Mouse (Mus musculus) heart, embryonic 15.5 days (tissue): ENCODE data around the gene Pdhx. TPM values are rescaled to one million over a fixed set of nuclear protein-coding genes. Genes with fewer than 3 reads are reported as not detected.

Source experiments
- ATAC-seq: fragments of 200-750 bp; cut with Nextera tagmentation; replicated peaks from 2 replicates; pipeline ENCODE4 v1.8.0; 2017; ENCODE audit warnings: low read depth, moderate TSS enrichment; ENCODE audit not compliant: insufficient number of reproducible peaks, insufficient read depth, low FRiP score
- H3K27ac ChIP-seq: fragments of 300-500 bp; sonication (generic); 2 replicates; pipeline ENCODE4 v1.5.1; 2015; ENCODE audit warnings: mild to moderate bottlenecking, inconsistent platforms
- H3K27me3 ChIP-seq: fragments of 300-500 bp; sonication (generic); 2 replicates; pipeline ENCODE4 v1.6.1; 2015; ENCODE audit warnings: inconsistent platforms
- H3K36me3 ChIP-seq: fragments of 300-500 bp; sonication (generic); 2 replicates; pipeline ENCODE4 v1.6.1; 2015; ENCODE audit warnings: mild to moderate bottlenecking, inconsistent platforms
- H3K4me1 ChIP-seq: fragments of 300-500 bp; sonication (generic); replicated peaks from 2 replicates; pipeline ENCODE4 v1.6.1; 2015; ENCODE audit warnings: inconsistent platforms
- H3K4me2 ChIP-seq: fragments of 300-500 bp; sonication (generic); 2 replicates; pipeline ENCODE4 v1.6.1; 2015; ENCODE audit warnings: inconsistent platforms, mild to moderate bottlenecking, moderate library complexity
- H3K4me3 ChIP-seq: fragments of 300-500 bp; sonication (generic); 2 replicates; pipeline ENCODE4 v1.5.1; 2015; ENCODE audit warnings: mild to moderate bottlenecking, inconsistent platforms
- H3K9ac ChIP-seq: fragments of 300-500 bp; sonication (generic); 2 replicates; pipeline ENCODE4 v1.6.1; 2015; ENCODE audit warnings: mild to moderate bottlenecking, inconsistent platforms
- H3K9me3 ChIP-seq: fragments of 300-500 bp; sonication (generic); replicated peaks from 2 replicates; pipeline ENCODE4 v1.6.1; 2016; ENCODE audit warnings: inconsistent platforms
- WGBS: fragments of 180-500 bp; shearing (Covaris S2); methylation state at CpG from one replicate; pipeline ENCODE4 v1.1.7; 2015; ENCODE audit warnings: mixed read lengths; 5-methylcytosine and 5-hydroxymethylcytosine counted together
- polyA plus RNA-seq: library from polyadenylated mRNA; unstranded; fragments of >200 nt; fragmentation: Nextera tagmentation; extraction: Ambion mirVana; gene quantifications from 2 replicates; pipeline ENCODE4 v1.2.1, GENCODE M21; 2015

Gene Pdhx
- polyA plus RNA-seq, 1 experiment from 2014 or later: 64.2 TPM

DNA sequence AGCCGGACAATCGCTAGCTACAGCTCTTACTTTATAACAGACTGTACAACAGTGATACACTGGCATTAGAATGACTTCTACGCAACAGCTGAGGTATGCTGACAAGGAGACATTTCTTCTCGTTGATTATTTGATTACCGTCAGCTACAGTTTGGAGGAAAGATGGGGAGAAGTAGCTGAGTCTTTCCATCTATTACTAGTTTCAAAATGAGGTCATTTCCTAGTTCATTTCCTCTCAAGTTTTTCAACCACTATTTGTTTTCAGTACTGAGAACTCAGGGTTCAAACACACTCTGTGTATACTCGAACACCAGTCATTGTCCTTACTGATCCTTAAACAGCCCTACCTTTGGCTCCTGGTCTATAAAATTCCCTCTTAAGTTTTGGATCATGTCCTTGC is 17.5 kb downstream of the Pdhx start:
- ATAC-seq: no peak
- Histone ChIP-seq H3K36me3 (no peaks in the 10 kb centered on the region; the same call in 1 of the 2 replicates), H3K4me3 (no peak overlapping the region), H3K4me1 (peaks cover 2% of the 10 kb centered on the region; the same call in 1 of the 2 replicates), H3K9ac (no peak overlapping the region), H3K27ac (no peak overlapping the region), H3K27me3 (no peaks in the 10 kb centered on the region), H3K4me2 (no peak overlapping the region), H3K9me3 (no peaks in the 10 kb centered on the region)
- 82% methylated on average over 6 of the region's 6 CpGs for WGBS

DNA sequence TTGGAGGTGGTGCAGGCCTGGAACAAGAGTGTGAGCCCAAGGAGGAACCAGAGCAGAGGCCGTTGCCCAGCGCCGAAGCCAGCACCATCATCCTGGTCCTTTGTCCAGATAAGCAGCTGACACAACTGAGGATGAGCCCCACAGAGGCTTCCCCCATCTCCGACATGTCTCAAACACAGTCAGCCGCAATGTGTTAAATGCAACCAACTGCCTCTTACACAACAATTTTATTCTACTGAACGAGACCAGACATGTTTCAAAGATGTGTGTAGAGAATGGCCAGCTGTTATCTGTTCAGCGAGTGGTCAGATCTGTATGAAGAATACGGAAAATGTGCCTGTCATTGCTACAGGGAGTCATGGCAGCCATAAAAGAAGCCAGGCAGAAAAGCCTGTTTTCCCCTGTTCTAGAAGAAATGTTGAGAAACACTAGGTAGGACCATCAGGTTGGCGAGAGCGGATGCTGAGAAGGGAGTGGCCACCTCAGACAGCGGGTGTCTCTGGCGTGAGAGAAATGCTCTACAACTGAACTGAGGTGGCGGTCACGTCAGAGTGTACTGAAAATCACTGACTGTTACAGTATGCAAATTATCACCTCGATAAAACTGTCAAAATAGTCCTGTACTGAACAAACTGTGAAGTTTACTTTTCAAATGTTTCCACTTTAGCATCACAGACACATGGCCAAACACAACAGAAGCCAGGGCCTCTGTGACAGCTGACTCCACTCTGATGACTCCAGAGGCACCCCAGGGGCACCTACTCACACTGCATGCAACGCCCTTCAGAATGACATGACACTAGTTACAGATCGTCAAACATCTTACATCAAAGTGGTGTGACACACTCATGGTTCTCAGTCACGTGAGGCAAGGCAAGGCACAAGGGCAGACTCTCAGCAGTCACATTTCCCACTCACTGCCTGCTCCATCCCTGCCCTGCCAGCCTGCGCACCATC is 21.1 kb downstream of the Pdhx start:
- Histone ChIP-seq H3K27me3 (no peaks in the 10 kb centered on the region), H3K9me3 (no peaks in the 10 kb centered on the region), H3K4me3 (no peak overlapping the region), H3K27ac (no peak overlapping the region), H3K36me3 (no peaks in the 10 kb centered on the region), H3K4me1 (0 out of 2 replicates have a peak, but pooled peaks cover 2% of the 10 kb centered on the region), H3K9ac (no peak overlapping the region), H3K4me2 (no peak overlapping the region)
- 75% methylated on average over 19 of the region's 19 CpGs for WGBS
- no peak for ATAC-seq

DNA sequence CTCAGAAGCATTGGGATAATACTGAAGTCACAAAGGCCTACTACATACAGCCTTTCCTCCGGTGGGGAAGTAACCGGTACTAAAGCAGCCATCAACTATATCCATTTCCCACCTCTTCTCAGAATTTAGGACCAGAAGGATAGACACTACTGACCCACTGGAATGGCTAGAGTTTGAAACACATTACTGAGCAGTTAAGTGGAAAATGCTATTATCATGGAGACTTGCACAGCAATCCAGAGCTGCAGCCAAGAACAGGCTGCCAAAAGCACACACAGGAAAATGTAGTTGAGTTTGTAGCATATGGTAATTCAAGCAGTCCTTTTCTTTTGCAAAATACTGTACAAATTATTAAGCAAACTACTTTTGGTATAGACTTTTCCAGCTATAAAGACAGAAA is 28.0 kb downstream of the Pdhx start:
- Histone ChIP-seq H3K4me3 (no peak overlapping the region), H3K4me1 (no peaks in the 10 kb centered on the region), H3K9ac (no peak overlapping the region), H3K27ac (no peak overlapping the region), H3K36me3 (peaks cover 7% of the 10 kb centered on the region; the same call in 1 of the 2 replicates), H3K9me3 (no peaks in the 10 kb centered on the region), H3K4me2 (no peak overlapping the region), H3K27me3 (no peaks in the 10 kb centered on the region)
- 96% methylated on average over 2 of the region's 2 CpGs for WGBS
- ATAC-seq: no peak

DNA sequence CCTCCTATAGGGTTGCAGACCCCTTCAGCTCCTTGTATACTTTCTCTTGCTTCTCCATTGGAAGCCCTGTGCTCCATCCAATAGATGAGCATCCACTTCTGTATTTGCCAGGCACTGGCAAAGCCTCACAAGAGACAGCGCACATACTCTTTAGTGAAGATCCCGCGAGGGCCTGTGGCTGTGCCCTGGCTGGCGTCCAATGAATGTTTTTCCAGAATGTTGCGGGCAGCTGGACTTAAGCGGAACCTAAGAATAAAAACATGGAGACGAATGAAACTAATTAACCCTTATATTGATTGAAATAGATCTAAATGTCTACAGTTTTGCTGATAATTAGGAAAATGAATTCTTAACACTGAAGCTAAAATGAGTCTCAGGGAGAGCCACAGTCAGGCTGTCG is 32.4 kb downstream of the Pdhx start:
- no peak for ATAC-seq
- Histone ChIP-seq H3K9me3 (no peaks in the 10 kb centered on the region), H3K36me3 (0 out of 2 replicates have a peak, but pooled peaks cover 9% of the 10 kb centered on the region), H3K9ac (no peak overlapping the region), H3K4me2 (no peak overlapping the region), H3K4me3 (no peak overlapping the region), H3K4me1 (no peaks in the 10 kb centered on the region), H3K27ac (no peak overlapping the region), H3K27me3 (no peaks in the 10 kb centered on the region)
- 56% methylated on average over 8 of the region's 8 CpGs for WGBS

DNA sequence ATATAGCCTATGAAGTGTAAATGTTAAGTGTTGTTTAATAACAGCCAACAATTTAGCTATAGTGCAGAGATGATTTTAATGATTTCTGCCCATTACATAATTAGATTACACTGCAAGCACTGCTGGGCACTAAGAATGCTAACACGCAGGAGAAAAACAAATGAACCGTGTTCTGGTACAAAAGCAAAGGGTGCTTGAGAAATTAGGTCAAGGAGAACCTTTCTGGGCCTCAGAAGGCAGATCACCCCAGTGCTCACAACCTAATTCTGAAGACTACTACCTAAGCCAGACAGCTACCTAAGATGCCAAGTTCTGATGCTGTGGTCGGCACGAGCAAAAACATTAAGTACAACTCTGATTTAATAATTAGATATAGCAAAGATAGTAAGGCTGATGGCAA is 35.5 kb downstream of the Pdhx start:
- no peak overlapping the region for H3K4me3 ChIP-seq
- no peak for ATAC-seq
- peaks cover 11% of the 10 kb centered on the region; the same call in 1 of the 2 replicates for H3K36me3 ChIP-seq
- H3K27ac ChIP-seq: no peak overlapping the region
- no peak overlapping the region for H3K4me2 ChIP-seq
- no peaks in the 10 kb centered on the region for H3K4me1 ChIP-seq
- no peak overlapping the region for H3K9ac ChIP-seq
- H3K27me3 ChIP-seq: no peaks in the 10 kb centered on the region
- 89% methylated on average over 4 of the region's 4 CpGs for WGBS
- H3K9me3 ChIP-seq: no peaks in the 10 kb centered on the region

DNA sequence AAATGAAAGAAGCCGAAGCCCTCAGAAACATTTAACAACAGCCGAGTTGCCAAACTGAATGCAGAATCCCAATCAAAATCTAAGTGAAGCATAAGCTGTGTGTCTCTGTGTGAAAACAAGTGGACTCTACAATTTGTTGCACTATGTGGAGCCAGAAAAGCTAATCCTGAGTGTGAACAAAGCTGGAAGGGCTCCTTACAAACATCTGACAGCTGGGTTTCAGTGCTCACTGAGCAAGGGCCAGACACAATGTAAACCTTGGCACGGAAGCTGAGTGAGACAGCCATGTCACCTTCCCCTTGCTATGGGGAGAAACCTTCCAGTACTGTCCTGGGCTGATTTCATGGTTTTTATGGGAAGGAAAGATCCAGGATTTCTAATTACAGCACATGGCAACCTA is 50.6 kb downstream of the Pdhx start:
- Histone ChIP-seq H3K4me3 (no peak overlapping the region), H3K36me3 (peaks cover 8% of the 10 kb centered on the region; the same call in 1 of the 2 replicates), H3K27ac (no peak overlapping the region), H3K4me2 (no peak overlapping the region), H3K4me1 (no peaks in the 10 kb centered on the region), H3K27me3 (no peaks in the 10 kb centered on the region), H3K9ac (no peak overlapping the region), H3K9me3 (no peaks in the 10 kb centered on the region)
- WGBS: 91% methylated on average over 3 of the region's 3 CpGs
- ATAC-seq: no peak

DNA sequence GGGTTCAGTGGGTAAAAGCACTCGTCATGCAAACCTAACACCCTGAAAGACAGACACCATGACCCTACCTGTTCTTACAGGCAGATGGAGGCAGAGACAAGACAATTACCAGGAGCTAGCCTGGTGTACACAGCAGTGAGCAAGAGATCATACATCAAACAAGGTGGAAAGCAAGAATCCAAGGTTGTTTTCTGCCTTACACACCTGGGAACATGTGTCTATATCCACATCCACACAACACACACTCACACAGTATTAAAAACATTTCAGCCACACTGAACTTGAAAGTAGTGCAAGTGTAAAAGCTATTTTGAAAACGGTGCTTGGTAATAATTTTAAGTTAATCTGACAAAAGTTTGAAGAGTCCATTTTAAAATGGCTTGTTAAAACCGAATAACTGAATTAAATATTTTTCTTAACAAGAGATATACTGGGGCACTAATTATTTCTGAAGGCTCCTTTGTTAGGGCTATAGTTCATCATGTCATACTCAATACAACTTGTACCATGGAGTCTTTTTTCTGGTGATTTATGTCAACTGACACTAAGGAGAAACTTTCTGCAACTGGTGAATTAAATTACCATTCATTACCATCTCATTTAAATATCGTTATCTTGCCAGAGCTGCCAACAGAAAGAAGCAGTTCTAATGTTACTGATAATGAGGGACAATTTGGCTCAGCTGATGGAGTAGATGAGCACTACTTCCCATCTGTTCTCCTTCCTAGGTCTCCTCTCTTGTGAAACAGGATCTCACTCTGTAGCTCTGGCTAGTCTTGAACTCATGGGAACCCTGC is 52.9 kb downstream of the Pdhx start:
- H3K9ac ChIP-seq: no peak overlapping the region
- H3K4me3 ChIP-seq: no peak overlapping the region
- H3K4me2 ChIP-seq: no peak overlapping the region
- H3K27ac ChIP-seq: no peak overlapping the region
- 83% methylated on average over 4 of the region's 4 CpGs for WGBS
- no peaks in the 10 kb centered on the region for H3K27me3 ChIP-seq
- H3K36me3 ChIP-seq: 0 out of 2 replicates have a peak, but pooled peaks cover 4% of the 10 kb centered on the region
- H3K9me3 ChIP-seq: no peaks in the 10 kb centered on the region
- ATAC-seq: no peak
- H3K4me1 ChIP-seq: no peaks in the 10 kb centered on the region

DNA sequence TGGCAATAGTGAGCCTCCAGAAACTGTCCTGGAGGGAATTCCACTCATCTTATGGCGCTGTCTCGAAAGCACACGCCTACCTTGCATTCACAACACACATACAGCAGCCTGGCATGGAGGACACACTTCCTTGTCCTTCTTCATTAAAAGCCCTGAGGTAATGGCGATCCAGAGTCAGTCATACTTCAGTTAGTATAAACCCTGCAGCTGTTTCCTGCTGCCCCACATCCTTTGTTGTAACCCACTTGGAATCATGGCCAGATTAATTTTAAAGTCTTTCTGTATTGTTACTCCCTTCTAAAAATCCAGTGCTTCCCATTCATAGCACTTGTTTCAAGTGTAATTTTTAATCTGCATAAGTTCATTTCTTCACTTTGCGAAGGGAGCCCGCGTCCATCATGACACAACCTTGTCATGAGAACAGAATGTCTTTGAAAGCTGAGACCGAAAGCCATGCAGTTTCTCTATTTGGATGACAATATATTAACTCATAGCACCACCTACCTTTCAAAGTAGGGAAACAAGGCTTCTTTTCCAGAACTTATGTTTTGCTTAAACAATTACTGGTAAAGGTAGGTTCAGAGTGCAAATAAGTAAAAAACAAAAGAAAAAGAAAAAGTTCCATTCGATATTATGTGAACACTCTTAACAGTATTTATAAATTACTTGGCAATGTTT is 54.4 kb downstream of the Pdhx start:
- 68% methylated on average over 9 of the region's 9 CpGs for WGBS
- Histone ChIP-seq H3K4me1 (no peaks in the 10 kb centered on the region), H3K27ac (no peak overlapping the region), H3K9ac (no peak overlapping the region), H3K4me3 (no peak overlapping the region), H3K27me3 (no peaks in the 10 kb centered on the region), H3K36me3 (0 out of 2 replicates have a peak, but pooled peaks cover 4% of the 10 kb centered on the region), H3K9me3 (no peaks in the 10 kb centered on the region), H3K4me2 (no peak overlapping the region)
- ATAC-seq: no peak

DNA sequence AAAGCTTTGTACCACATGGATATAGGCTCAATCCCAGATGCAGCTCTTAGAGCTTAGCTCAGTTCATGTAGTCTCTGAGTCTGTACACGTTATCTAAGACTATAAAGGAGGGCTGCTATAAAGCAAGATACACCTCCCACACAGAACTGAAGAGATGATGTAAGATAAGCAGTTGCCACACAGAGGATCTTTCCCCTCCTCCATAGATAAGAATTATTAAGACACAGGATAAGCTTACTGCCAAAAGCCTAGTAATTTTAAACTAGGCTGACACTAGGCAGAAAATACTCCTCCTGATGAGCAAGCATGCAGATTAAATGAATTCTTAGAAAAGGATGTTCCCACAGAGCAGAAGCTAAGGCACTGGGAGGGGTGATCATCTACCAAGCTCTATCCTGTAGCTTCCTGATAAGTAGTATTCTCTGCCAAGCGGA is 55.9 kb downstream of the Pdhx start:
- Histone ChIP-seq H3K27ac (no peak overlapping the region), H3K4me3 (no peak overlapping the region), H3K9me3 (no peaks in the 10 kb centered on the region), H3K36me3 (0 out of 2 replicates have a peak, but pooled peaks cover 4% of the 10 kb centered on the region), H3K27me3 (no peaks in the 10 kb centered on the region), H3K4me1 (no peaks in the 10 kb centered on the region), H3K9ac (no peak overlapping the region), H3K4me2 (no peak overlapping the region)
- no peak for ATAC-seq
- 57% methylated on average over 2 of the region's 2 CpGs for WGBS

DNA sequence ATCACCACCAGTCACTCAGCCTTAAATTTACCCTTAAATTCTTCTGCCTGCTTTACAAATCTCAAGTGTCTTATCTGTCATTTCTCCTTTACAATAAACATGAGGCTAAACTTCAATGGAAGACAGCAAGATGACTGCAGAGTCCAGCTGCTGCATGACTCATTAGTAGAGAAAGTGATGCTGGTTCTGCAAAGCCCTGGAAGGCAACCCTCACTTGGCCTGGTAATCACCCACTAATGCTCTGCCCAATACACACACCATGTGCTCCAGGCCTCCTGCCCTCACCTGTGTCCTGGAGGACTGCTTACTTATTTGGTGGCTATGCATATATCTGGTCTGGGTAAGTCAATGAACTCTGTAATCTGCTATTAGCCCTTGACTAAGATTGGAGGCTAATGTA is 57.2 kb downstream of the Pdhx start:
- no peaks in the 10 kb centered on the region for H3K36me3 ChIP-seq
- H3K9me3 ChIP-seq: no peaks in the 10 kb centered on the region
- H3K9ac ChIP-seq: no peak overlapping the region
- H3K4me1 ChIP-seq: no peaks in the 10 kb centered on the region
- H3K27ac ChIP-seq: no peak overlapping the region
- H3K4me2 ChIP-seq: no peak overlapping the region
- ATAC-seq: no peak
- no peaks in the 10 kb centered on the region for H3K27me3 ChIP-seq
- H3K4me3 ChIP-seq: no peak overlapping the region
